Mouse (Mus musculus): Measurements from ENCODE around the gene Tap1. TPM values are rescaled to one million over a fixed set of nuclear protein-coding genes. Genes with fewer than 3 reads are reported as not detected.

Gene Tap1
- polyA plus RNA-seq, 1 experiment from 2014 or later = 6.1 TPM

DNA sequence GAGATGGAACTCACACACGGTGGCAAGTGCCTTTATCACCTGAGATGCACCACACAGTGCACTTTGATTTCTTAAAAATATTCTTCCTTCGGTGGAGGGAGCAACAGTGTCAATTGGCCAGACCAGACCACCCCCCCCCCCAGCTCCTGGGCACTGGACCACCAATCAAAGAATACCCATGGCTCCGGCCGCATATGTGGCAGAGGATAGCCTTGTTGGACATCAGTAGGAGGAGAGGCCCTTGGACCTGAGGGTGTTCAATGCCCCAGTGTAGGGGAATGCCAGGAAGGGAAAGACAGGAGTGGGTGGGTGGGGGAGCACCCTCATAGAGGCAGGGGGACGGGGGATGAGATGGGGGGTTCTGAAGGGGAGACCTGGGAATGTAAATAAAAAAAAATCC, 19.4 kb downstream of the Tap1 start:
- ATAC-seq = no peak
- Histone ChIP-seq H3K4me2 (ENCODE audit: low read length) (no peak overlapping the region), H3K4me3 (ENCODE audit: low read length) (no peak overlapping the region), H3K27me3 (replicated peaks; ENCODE audit: control insufficient read depth, insufficient read depth, low read length) (peaks cover 30% of the 10 kb centered on the region), H3K27ac (ENCODE audit: low read depth, low read length) (no peak overlapping the region), H3K9me3 (ENCODE audit: control insufficient read depth, low read length) (no peaks in the 10 kb centered on the region), H3K4me1 (ENCODE audit: control insufficient read depth, insufficient read depth, low read depth, low read length) (peaks cover 5% of the 10 kb centered on the region), H3K36me3 (ENCODE audit: control insufficient read depth, insufficient read depth, low read length) (no peaks in the 10 kb centered on the region), H3K9ac (ENCODE audit: low read depth, low read length) (no peak overlapping the region)
- WGBS = 86% methylated on average over 5 of the region's 5 CpGs

GRCm38 (mm10) chr17:34207456-34207855, 20.1 kb downstream of the Tap1 start:
- H3K9ac ChIP-seq (ENCODE audit: low read depth, low read length) = no peak overlapping the region
- 60% methylated on average over 3 of the region's 3 CpGs for WGBS
- H3K27ac ChIP-seq (ENCODE audit: low read depth, low read length) = no peak overlapping the region
- H3K27me3 ChIP-seq (replicated peaks; ENCODE audit: control insufficient read depth, insufficient read depth, low read length) = peaks cover 33% of the 10 kb centered on the region
- no peak for ATAC-seq
- H3K9me3 ChIP-seq (ENCODE audit: control insufficient read depth, low read length) = no peaks in the 10 kb centered on the region
- H3K4me3 ChIP-seq (ENCODE audit: low read length) = no peak overlapping the region
- no peaks in the 10 kb centered on the region for H3K36me3 ChIP-seq (ENCODE audit: control insufficient read depth, insufficient read depth, low read length)
- no peak overlapping the region for H3K4me2 ChIP-seq (ENCODE audit: low read length)
- H3K4me1 ChIP-seq (ENCODE audit: control insufficient read depth, insufficient read depth, low read depth, low read length) = peaks cover 5% of the 10 kb centered on the region

DNA sequence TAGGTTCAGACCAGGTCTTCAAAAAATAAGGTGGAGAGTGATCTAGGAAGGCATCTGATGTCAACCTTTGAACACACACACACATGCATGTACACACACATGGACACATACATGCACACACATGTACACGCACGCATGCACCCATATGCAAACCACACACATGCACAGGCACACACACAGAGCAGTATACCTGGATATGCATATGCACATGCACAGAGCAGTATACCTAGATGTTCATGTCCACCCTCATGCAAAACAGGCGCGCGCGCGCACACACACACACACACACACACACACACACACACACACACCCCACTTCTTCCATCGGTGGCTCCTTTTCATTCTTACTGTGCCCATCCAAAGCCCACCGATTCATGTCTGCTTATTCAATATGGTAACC, 20.5 kb downstream of the Tap1 start:
- WGBS = 95% methylated on average over 9 of the region's 9 CpGs
- Histone ChIP-seq H3K4me1 (ENCODE audit: control insufficient read depth, insufficient read depth, low read depth, low read length) (peaks cover 5% of the 10 kb centered on the region), H3K27me3 (replicated peaks; ENCODE audit: control insufficient read depth, insufficient read depth, low read length) (peaks cover 35% of the 10 kb centered on the region), H3K36me3 (ENCODE audit: control insufficient read depth, insufficient read depth, low read length) (no peaks in the 10 kb centered on the region), H3K4me3 (ENCODE audit: low read length) (no peak overlapping the region), H3K27ac (ENCODE audit: low read depth, low read length) (no peak overlapping the region), H3K9me3 (ENCODE audit: control insufficient read depth, low read length) (no peaks in the 10 kb centered on the region), H3K4me2 (ENCODE audit: low read length) (no peak overlapping the region), H3K9ac (ENCODE audit: low read depth, low read length) (no peak overlapping the region)
- ATAC-seq = no peak

DNA sequence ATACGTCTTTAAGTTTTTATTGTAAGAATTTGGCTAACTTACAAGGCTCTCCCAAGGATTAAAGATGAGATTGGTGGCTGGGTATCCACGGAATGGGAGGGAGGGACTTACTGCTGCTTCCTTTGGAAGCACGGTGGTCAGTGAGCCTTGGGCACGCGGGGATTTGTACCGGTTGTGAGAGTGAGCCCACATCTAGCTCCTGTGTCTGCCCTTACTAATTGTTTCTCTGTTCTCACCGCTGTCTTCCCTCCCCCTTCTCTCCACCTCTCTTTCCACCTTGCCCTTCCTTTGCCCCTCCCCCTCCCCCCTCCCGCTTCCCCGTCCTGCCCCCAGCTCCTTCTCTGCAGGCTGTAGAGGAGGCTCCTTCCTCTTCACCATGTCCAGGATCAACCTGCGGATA, 21.1 kb downstream of the Tap1 start:
- Histone ChIP-seq H3K36me3 (ENCODE audit: control insufficient read depth, insufficient read depth, low read length) (no peaks in the 10 kb centered on the region), H3K27me3 (replicated peaks; ENCODE audit: control insufficient read depth, insufficient read depth, low read length) (peaks cover 35% of the 10 kb centered on the region), H3K4me1 (ENCODE audit: control insufficient read depth, insufficient read depth, low read depth, low read length) (peaks cover 5% of the 10 kb centered on the region), H3K9ac (ENCODE audit: low read depth, low read length) (no peak overlapping the region), H3K9me3 (ENCODE audit: control insufficient read depth, low read length) (no peaks in the 10 kb centered on the region), H3K27ac (ENCODE audit: low read depth, low read length) (no peak overlapping the region), H3K4me3 (ENCODE audit: low read length) (no peak overlapping the region), H3K4me2 (ENCODE audit: low read length) (no peak overlapping the region)
- no peak for ATAC-seq
- WGBS = 27% methylated on average over 10 of the region's 10 CpGs

- H3K4me2 ChIP-seq (ENCODE audit: low read length) = no peak overlapping the region
- H3K9ac ChIP-seq (ENCODE audit: low read depth, low read length) = no peak overlapping the region
- H3K9me3 ChIP-seq (ENCODE audit: control insufficient read depth, low read length) = no peaks in the 10 kb centered on the region
- ATAC-seq = no peak
- WGBS = 52% methylated on average over 3 of the region's 3 CpGs
- peaks cover 33% of the 10 kb centered on the region for H3K27me3 ChIP-seq (replicated peaks; ENCODE audit: control insufficient read depth, insufficient read depth, low read length)
- no peaks in the 10 kb centered on the region for H3K36me3 ChIP-seq (ENCODE audit: control insufficient read depth, insufficient read depth, low read length)
- H3K4me1 ChIP-seq (ENCODE audit: control insufficient read depth, insufficient read depth, low read depth, low read length) = peaks cover 4% of the 10 kb centered on the region
- no peak overlapping the region for H3K4me3 ChIP-seq (ENCODE audit: low read length)
- no peak overlapping the region for H3K27ac ChIP-seq (ENCODE audit: low read depth, low read length)
Observed at GRCm38 (mm10) chr17:34209680-34210079, 22.3 kb downstream of the Tap1 start.

GRCm38 (mm10) chr17:34210599-34210998, 23.2 kb downstream of the Tap1 start:
- Histone ChIP-seq H3K9ac (ENCODE audit: low read depth, low read length) (no peak overlapping the region), H3K9me3 (ENCODE audit: control insufficient read depth, low read length) (no peaks in the 10 kb centered on the region), H3K4me3 (ENCODE audit: low read length) (no peak overlapping the region), H3K27ac (ENCODE audit: low read depth, low read length) (no peak overlapping the region), H3K4me2 (ENCODE audit: low read length) (no peak overlapping the region), H3K27me3 (replicated peaks; ENCODE audit: control insufficient read depth, insufficient read depth, low read length) (peaks cover 28% of the 10 kb centered on the region), H3K4me1 (ENCODE audit: control insufficient read depth, insufficient read depth, low read depth, low read length) (no peaks in the 10 kb centered on the region), H3K36me3 (ENCODE audit: control insufficient read depth, insufficient read depth, low read length) (no peaks in the 10 kb centered on the region)
- 70% methylated on average over 3 of the region's 3 CpGs for WGBS
- ATAC-seq = no peak

GRCm38 (mm10) chr17:34211746-34212365, 24.5 kb downstream of the Tap1 start:
- WGBS = 20% methylated on average over 23 of the region's 23 CpGs
- Histone ChIP-seq H3K4me3 (ENCODE audit: low read length) (no peak overlapping the region), H3K27ac (ENCODE audit: low read depth, low read length) (no peak overlapping the region), H3K4me2 (ENCODE audit: low read length) (peak overlapping the region; percentile 24; the same call in 1 of the 2 replicates), H3K4me1 (ENCODE audit: control insufficient read depth, insufficient read depth, low read depth, low read length) (no peaks in the 10 kb centered on the region), H3K9ac (ENCODE audit: low read depth, low read length) (0 out of 2 replicates have a peak overlapping the region, but pooled peaks have one; percentile 6), H3K9me3 (ENCODE audit: control insufficient read depth, low read length) (no peaks in the 10 kb centered on the region), H3K36me3 (ENCODE audit: control insufficient read depth, insufficient read depth, low read length) (no peaks in the 10 kb centered on the region), H3K27me3 (replicated peaks; ENCODE audit: control insufficient read depth, insufficient read depth, low read length) (peaks cover 23% of the 10 kb centered on the region)
- no peak for ATAC-seq

GRCm38 (mm10) chr17:34213936-34214335, 26.6 kb downstream of the Tap1 start:
- Histone ChIP-seq H3K27ac (ENCODE audit: low read depth, low read length) (no peak overlapping the region), H3K27me3 (replicated peaks; ENCODE audit: control insufficient read depth, insufficient read depth, low read length) (peaks cover 18% of the 10 kb centered on the region), H3K4me3 (ENCODE audit: low read length) (peak overlapping the region; percentile 8; the same call in 1 of the 2 replicates), H3K9me3 (ENCODE audit: control insufficient read depth, low read length) (no peaks in the 10 kb centered on the region), H3K4me2 (ENCODE audit: low read length) (peak overlapping the region; percentile 42), H3K4me1 (ENCODE audit: control insufficient read depth, insufficient read depth, low read depth, low read length) (no peaks in the 10 kb centered on the region; the same call in 1 of the 2 replicates), H3K9ac (ENCODE audit: low read depth, low read length) (no peak overlapping the region; the same call in 1 of the 2 replicates), H3K36me3 (ENCODE audit: control insufficient read depth, insufficient read depth, low read length) (no peaks in the 10 kb centered on the region)
- ATAC-seq = no peak
- WGBS = 47% methylated on average over 21 of the region's 21 CpGs

- WGBS = 91% methylated on average over 12 of the region's 12 CpGs
- Histone ChIP-seq H3K4me2 (ENCODE audit: low read length) (no peak overlapping the region), H3K36me3 (ENCODE audit: control insufficient read depth, insufficient read depth, low read length) (no peaks in the 10 kb centered on the region), H3K27me3 (replicated peaks; ENCODE audit: control insufficient read depth, insufficient read depth, low read length) (peaks cover 18% of the 10 kb centered on the region), H3K4me1 (ENCODE audit: control insufficient read depth, insufficient read depth, low read depth, low read length) (no peaks in the 10 kb centered on the region; the same call in 1 of the 2 replicates), H3K9me3 (ENCODE audit: control insufficient read depth, low read length) (no peaks in the 10 kb centered on the region), H3K4me3 (ENCODE audit: low read length) (no peak overlapping the region), H3K9ac (ENCODE audit: low read depth, low read length) (no peak overlapping the region), H3K27ac (ENCODE audit: low read depth, low read length) (no peak overlapping the region)
- no peak for ATAC-seq
Observed at GRCm38 (mm10) chr17:34215176-34215575, 27.8 kb downstream of the Tap1 start.

Measured in hindbrain, embryonic 16.5 days (tissue).